Mouse (Mus musculus) brain, embryonic 14.5 days (tissue): ENCODE measurements around the gene Fadd.

Source experiments
- CTCF ChIP-seq: fragments of 200-500 bp; IDR thresholded peaks from 2 replicates; pipeline ENCODE4 v1.5.1; 2012; ENCODE audit warnings: inconsistent platforms, mild to moderate bottlenecking, moderate library complexity, borderline replicate concordance; ENCODE audit not compliant: insufficient read depth, insufficient read length; ENCODE audit errors: extremely low read depth
- POLR2A ChIP-seq: fragments of 200-500 bp; IDR thresholded peaks from 2 replicates; pipeline ENCODE4 v1.6.1; 2012; ENCODE audit warnings: mild to moderate bottlenecking, inconsistent platforms, borderline replicate concordance; ENCODE audit not compliant: poor library complexity, insufficient read depth, insufficient read length, severe bottlenecking; ENCODE audit errors: extremely low read depth

DNA sequence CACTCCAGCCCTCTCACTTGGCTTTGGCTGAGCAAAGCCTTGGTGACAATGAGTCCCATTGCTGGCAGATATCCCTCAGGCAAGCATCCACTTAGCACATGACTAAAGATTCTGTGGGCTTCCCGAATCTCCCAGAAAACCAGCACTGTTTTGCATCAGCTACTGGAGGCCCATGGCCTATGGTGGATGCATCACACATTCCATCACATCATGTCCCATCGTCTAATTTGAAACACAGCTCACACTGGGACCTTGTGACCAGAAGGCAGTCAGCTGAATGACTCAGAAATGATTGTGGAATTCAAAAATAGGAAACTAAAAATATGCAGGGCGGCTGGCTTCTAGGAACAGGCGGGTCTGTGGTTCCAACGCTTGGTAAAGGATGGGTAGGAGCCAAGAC, 4.4 kb downstream of the Fadd start:
- no peak for TF ChIP-seq CTCF
- no peak for TF ChIP-seq POLR2A
